In genomic region chr17:46884766-46885165, GRCm38 (mm10) we compare ENCODE assay signal across 44 mouse cellular contexts. TPM values are rescaled to one million over a fixed set of nuclear protein-coding genes. Genes with fewer than 3 reads are reported as not detected.
"Had no signal": no experiment of that assay in that cellular context is flagged by ENCODE, and none has a peak within 500 bp of the region (broad histone marks: within the 10 kb centered on the region; RNA-seq: fewer than 3 reads in every experiment).

No protein-coding gene starts in this region.

- H3K27ac ChIP-seq: left cerebral cortex, adult 2 months; limb, embryonic 10.5 days; limb, embryonic 12.5 days; limb, embryonic 13.5 days; limb, embryonic 15.5 days; liver, embryonic 14.5 days; lung, embryonic 15.5 days; macrophage; midbrain, embryonic 10.5 days; midbrain, embryonic 12.5 days; midbrain, embryonic 13.5 days; midbrain, embryonic 15.5 days; neural tube, embryonic 12.5 days had no signal

- ATAC-seq: lung, postnatal 0 days; midbrain, embryonic 13.5 days; midbrain, embryonic 15.5 days; midbrain, embryonic 16.5 days had no signal

- H3K9me3 ChIP-seq: limb, embryonic 10.5 days; limb, embryonic 12.5 days; limb, embryonic 13.5 days; limb, embryonic 15.5 days; lung, embryonic 15.5 days; megakaryocyte, embryonic 14.5 days; midbrain, embryonic 10.5 days; midbrain, embryonic 12.5 days; midbrain, embryonic 13.5 days; midbrain, embryonic 15.5 days; neural tube, embryonic 12.5 days had no signal

- H3K4me3 ChIP-seq: left cerebral cortex, adult 2 months; limb, embryonic 10.5 days; limb, embryonic 12.5 days; limb, embryonic 13.5 days; limb, embryonic 15.5 days; lung, embryonic 15.5 days; midbrain, embryonic 10.5 days; midbrain, embryonic 12.5 days; midbrain, embryonic 13.5 days; midbrain, embryonic 15.5 days; myocyte; neural tube, embryonic 12.5 days had no signal

- H3K4me2 ChIP-seq: limb, embryonic 12.5 days; limb, embryonic 13.5 days; limb, embryonic 15.5 days; lung, embryonic 14.5 days; lung, embryonic 15.5 days; midbrain, embryonic 11.5 days; midbrain, embryonic 12.5 days; midbrain, embryonic 13.5 days; midbrain, embryonic 15.5 days; neural tube, embryonic 12.5 days had no signal

- H3K36me3 ChIP-seq: limb, embryonic 10.5 days; limb, embryonic 12.5 days; limb, embryonic 13.5 days; limb, embryonic 15.5 days; lung, embryonic 15.5 days; midbrain, embryonic 10.5 days; midbrain, embryonic 12.5 days; midbrain, embryonic 13.5 days; midbrain, embryonic 15.5 days; neural tube, embryonic 12.5 days had no signal

- H3K27me3 ChIP-seq: limb, embryonic 12.5 days; limb, embryonic 13.5 days; limb, embryonic 15.5 days; lung, embryonic 15.5 days; midbrain, embryonic 12.5 days; midbrain, embryonic 13.5 days; midbrain, embryonic 15.5 days; neural tube, embryonic 12.5 days had no signal

- DNase-seq: layer of hippocampus, postnatal 36 days; left cerebral cortex, postnatal 4 days; lung, adult 18-20 months; lung, adult 2 months; lung, embryonic 14.5 days; lung, postnatal 10 days; lung, postnatal 14 days; lung, postnatal 36 days; lung, postnatal 4 days; midbrain, embryonic 14.5 days had no signal

- H3K9ac ChIP-seq: limb, embryonic 12.5 days; limb, embryonic 13.5 days; limb, embryonic 15.5 days; lung, embryonic 14.5 days; lung, embryonic 15.5 days; midbrain, embryonic 12.5 days; midbrain, embryonic 13.5 days; midbrain, embryonic 15.5 days; neural tube, embryonic 12.5 days had no signal

RNA-seq across cellular contexts. Expression of gene Prph2, which starts 25.5 kb away (rescaled TPM):
- total RNA-seq: layer of hippocampus, postnatal 36 days; left cerebral cortex, adult 18-20 months; left cerebral cortex, adult 2 months; left cerebral cortex, postnatal 10 days; left cerebral cortex, postnatal 14 days; left cerebral cortex, postnatal 25 days; left cerebral cortex, postnatal 36 days; left cerebral cortex, postnatal 4 days; liver, adult 2 months; megakaryocyte progenitor cell, adult 5-6 weeks; megakaryocyte, adult 5-6 weeks; megakaryocyte-erythroid progenitor cell, adult 5-6 weeks; midbrain, postnatal 0 days; monocyte, adult 5-6 weeks had no signal
- polyA plus RNA-seq: limb, embryonic 10.5 days; limb, embryonic 11.5 days; limb, embryonic 12.5 days; limb, embryonic 13.5 days; limb, embryonic 14.5 days; limb, embryonic 15.5 days; liver, embryonic 14.5 days; liver, embryonic 16.5 days; lung, adult 2 months; lung, embryonic 14.5 days; lung, embryonic 15.5 days; lung, embryonic 16.5 days; lung, postnatal 0 days; macrophage; midbrain, embryonic 10.5 days; midbrain, embryonic 11.5 days; midbrain, embryonic 12.5 days; midbrain, embryonic 13.5 days; midbrain, embryonic 14.5 days; midbrain, embryonic 15.5 days; midbrain, embryonic 16.5 days; midbrain, postnatal 0 days; myocyte; neural tube, embryonic 11.5 days; neural tube, embryonic 12.5 days had no signal
